Mouse (Mus musculus) G1E-ER4 (cell line): ENCODE measurements around the gene Kank1. TPM values are rescaled to one million over a fixed set of nuclear protein-coding genes. Genes with fewer than 3 reads are reported as not detected.

ENCODE experiments used
- GATA1 ChIP-seq: IDR thresholded peaks from one replicate; pipeline ENCODE4 v1.8.0; 2012; ENCODE audit warnings: low read length, inconsistent platforms
- polyA plus RNA-seq: library from polyadenylated mRNA; stranded (reverse); fragments of >175 nt; gene quantifications from 2 replicates; pipeline ENCODE4 v1.2.3, GENCODE M21; 2012

Gene Kank1
- polyA plus RNA-seq, 1 experiment, result not detected

DNA sequence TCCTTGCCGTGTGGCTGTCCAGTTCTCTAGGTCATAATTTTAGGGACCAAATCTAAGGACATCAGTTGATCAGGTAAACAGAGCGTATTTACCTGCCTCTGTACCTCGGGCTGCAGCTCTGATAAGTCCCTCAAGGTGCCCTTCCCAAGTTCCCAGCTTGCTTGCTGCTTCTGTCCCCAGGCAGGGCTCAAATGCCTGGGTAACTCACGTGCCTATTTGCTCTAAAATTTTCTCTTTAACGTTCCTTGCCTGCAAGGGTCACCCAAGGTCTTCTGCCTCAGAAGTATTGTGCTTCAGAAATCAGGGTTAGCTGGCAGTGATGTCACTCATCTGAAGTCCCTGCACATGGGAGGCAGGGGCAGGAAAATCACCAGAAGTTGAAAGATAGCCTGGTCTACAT is 210.6 kb downstream of the Kank1 start:
- no peak for TF ChIP-seq GATA1

DNA sequence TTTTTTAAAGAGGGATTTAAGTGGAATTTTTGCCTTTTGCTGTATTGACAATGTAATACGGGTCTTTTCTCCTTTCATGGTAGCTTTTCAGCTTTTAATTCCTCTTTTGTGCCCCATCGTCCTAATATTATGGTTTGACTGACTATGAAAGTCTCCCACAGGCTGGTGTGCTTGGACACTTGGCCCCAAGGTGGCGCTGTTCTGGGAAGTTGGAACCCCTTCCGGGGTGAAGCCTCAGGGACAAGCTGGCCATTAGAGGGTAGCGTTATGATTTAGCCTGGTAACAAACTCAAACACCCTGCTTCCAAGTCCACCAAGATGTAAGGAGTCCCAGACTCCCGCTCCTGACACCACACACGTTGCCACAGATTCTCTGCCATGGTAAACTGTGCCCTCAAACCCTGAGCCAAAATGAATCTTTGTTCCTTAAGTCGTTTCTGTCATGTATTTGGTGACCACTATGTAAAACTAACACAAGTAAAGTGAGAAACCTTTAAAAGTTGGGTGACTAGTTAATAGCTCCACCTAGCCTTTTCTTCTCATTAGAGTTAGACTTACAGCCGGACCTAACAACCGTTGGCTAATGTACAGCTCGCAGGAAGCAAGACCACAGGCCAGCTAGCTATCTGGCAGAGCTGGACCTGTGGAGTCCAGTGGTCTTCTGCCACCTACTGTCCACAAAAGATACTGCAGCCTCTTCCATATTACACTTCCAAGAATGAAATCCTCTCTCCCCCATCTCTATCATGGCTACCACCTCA is 214.3 kb downstream of the Kank1 start:
- TF ChIP-seq GATA1, result no peak

DNA sequence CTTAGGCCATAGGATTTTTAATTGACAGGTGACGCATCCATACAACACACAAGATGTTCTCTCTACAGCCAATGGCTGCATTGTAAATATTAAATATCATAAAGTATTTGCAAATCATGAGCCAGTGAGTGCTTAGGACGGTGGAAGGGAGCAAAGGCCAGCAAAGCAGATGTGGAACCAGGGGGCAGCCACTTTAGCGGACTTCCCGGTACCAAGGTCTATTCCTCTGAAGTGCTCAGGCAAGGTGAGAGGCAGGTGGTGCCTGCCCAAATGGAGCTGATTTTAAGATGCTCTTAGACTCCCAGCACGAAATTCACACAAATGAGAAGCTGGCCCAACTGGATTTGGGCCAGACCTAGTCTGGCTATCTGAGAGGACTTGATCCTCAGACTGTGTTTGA is 216.4 kb downstream of the Kank1 start:
- no peak for TF ChIP-seq GATA1

DNA sequence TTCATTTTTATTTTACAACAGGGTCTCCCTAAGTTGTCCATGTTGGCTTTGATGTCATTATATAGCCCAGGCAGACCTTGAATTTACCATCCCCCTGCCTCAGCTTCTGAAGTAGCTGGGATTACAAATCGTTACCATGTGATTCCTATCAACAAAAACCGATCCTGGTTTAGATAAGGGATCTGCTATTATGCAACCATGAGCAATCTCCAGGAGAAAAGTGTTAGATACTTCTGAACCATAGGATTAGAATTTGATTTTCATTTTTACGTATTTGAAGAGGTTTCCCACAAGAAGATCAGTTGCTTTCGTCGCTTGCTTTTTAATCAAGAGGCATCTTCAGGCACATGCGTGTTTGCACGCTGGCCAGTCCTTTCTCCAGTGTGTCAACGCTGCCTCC is 224.0 kb downstream of the Kank1 start:
- no peak for TF ChIP-seq GATA1

DNA sequence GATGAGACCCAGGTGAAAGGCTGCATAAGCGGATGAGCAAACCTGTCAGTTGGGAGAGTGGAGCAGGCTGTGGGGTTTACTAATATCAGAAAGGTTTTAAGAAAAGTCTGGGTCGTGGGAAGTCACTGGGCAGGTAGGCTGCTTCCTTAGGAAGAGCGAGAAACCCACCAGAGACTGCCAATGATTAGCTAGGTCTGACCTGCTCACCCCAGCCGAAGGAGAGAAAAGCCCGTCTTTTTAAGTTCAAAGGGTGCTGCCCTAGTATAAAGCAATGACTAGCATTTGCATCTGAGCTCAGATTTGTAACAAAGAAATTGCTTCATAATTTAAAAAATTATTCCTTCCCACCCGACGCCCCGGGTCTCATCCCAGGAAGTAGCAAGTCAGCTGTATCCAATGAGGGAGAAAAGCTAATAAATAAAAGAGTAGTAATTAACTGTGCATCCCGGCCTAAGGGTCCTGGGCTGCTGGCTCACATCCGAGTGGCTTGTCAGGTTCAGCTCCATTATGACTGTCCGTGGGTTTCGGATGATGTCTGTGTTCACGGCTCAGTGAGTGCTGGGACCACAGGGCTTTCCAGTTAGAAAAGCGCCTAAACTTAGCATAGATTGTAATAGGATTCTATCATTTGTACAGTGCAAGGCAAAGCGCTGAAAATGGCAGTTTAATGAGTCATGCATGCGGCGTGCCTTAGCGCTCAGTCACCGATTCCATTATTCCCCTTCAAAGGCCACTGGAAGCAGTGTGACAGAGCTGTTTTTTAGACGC is 225.0 kb downstream of the Kank1 start:
- no peak for TF ChIP-seq GATA1

DNA sequence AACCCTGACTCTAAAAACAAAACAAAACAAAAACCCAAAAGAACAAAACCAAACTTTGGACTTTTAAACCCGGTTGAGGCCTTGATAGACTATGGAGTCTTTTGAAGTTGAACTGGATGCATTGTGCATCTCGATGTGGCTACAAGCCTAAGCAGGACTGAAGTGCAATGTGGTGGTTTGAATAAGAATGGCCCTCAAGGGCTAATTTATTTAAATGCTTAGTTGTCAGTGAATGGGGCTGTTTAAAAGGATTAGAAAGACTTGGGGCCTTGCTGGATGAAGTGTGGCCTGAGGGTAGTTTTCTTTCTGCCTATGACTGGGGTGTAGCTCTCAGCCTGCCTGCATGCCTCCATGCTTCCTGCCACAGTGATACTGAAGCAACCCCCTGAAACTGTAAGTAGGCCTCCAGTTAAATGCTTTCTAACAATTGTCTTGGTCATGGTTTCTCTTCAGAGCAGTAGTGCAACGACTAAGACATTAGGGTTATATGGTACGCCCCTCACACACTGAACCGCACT is 242.4 kb downstream of the Kank1 start:
- no peak for TF ChIP-seq GATA1

DNA sequence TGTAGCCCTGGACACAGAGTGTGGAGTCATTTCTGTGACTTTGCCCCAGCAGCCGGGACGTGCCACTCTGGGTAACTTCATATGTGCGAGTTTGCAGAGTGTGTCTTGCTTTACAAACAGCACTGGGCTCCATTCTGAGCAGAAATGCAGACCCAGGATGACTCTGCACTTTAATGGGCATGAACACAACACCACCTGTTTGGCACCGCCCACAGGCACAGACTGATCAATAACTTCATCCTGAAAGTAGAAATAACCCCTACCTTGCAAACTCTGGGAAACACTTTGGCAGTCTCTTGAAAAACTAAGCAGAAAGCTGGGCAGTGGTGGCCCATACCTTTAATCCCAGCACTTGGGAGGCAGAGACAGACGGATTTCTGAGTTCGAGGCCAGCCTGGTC is 244.0 kb downstream of the Kank1 start:
- TF ChIP-seq GATA1, result no peak

Other genes with a start within 250 kb of the Kank1 start
- not detected in 2 replicates for gene Dock8, start 237.4 kb upstream of the Kank1 start, polyA plus RNA-seq